Mouse (Mus musculus) heart, adult 8-10 months (tissue): ENCODE data around the gene Rft1. TPM values are rescaled to one million over a fixed set of nuclear protein-coding genes. Genes with fewer than 3 reads are reported as not detected.

Experiments used
- DNase-seq: peaks from one replicate; pipeline ENCODE4 v3.0.0; 2022; ENCODE audit warnings: low spot score
- total RNA-seq, 4 experiments: library from RNA; stranded (reverse); gene quantifications; 2 replicates each; pipeline ENCODE4 v1.2.4; 2022

The Rft1 gene
- total RNA-seq, 4 experiments from 2014 or later: 6.6 to 8.0 (median 7.4) TPM

DNA sequence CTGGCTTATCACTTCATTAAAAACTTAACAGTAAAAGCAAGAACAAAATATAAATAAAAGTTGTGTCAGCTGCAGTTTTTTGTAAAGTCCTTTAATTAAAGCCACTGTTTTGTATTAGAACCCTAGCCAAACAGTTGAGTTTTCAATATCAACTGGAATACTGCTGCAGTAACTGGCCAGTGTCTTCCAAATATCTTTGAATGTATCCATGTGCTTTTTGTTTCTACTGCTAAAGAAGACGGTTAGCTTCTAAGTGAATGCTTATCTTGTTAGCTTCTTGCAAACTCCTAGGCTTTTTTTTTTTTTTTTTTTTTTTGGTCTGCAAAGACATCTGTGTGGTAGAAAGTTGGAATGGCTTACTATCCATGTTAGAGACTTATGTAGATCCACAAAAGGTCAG, 65.4 kb downstream of the Rft1 start:
- DNase-seq: no peak

DNA sequence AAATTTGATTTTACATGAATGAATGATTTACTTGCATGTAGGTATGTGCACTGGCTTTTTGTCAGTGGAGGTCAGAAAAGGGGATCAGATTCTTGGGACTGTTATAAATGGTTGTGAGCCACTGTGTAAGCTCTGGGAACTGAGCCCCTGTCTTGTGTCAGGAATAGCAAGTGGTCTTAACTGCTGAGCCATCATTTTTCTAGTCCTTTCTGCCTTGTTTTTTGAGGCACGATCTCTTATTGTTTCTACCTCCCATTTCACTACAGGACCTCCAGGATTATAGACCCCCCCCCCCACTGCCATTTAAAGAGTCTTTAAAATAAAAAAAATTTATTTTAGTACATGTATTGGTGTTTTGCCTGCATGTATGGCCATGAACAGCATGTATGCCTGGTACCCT, 67.7 kb downstream of the Rft1 start:
- DNase-seq: no peak

DNA sequence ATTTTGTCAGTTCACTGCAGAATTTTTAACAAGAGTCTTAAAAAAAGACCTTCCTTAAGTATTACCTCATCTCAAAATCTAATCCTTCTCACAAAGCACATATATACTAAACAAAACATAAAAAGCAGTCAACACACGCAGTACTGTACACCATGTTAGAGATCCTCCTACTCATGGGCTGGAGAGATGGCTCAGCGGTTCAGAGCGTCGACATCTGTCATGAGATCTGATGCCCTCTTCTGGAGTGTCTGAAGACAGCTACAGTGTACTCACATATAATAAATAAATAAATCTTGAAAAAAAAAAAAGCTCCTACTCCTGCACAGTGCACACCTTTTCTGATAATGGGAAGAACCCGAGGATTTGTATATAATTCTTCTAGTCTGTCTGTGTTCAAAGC, 68.2 kb downstream of the Rft1 start:
- DNase-seq: no peak

DNA sequence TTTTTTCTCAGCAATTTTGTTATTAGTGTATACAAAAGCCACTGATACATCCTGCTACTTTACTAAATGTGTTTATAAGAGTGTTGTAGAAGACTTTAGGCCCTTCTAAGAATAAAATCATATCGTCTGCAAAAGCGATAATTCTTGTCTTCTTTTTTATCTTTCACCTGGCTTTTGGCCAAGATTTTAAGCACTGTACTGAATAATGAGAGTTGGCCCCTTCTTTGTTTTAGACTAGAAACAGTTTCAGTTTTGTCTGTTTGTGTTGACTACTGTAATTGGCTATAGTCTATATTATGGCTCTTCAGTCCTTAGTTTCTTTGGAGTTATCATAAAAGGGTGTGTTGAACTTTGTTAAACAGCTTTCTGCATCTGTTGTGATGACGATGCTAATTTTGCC, 77.7 kb downstream of the Rft1 start:
- DNase-seq: no peak

DNA sequence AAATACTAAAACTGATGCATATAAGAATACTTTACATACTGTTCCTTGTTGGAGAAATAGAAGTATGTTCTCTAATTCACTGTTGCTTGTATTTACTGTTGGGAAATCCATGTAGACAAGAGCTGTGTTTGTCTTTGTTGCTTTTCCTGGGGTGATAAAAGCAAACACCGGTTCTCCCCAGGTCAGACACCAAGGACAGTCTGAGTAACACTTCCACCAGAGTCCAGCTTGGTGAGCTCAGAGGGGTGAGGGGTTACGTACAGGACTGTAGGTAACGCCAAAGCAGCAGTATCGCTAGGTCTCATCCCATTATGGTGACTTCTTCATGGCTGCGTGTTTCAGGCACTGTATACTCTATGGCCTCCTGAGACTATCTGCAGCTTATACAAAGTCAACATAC, 80.5 kb downstream of the Rft1 start:
- DNase-seq: no peak

DNA sequence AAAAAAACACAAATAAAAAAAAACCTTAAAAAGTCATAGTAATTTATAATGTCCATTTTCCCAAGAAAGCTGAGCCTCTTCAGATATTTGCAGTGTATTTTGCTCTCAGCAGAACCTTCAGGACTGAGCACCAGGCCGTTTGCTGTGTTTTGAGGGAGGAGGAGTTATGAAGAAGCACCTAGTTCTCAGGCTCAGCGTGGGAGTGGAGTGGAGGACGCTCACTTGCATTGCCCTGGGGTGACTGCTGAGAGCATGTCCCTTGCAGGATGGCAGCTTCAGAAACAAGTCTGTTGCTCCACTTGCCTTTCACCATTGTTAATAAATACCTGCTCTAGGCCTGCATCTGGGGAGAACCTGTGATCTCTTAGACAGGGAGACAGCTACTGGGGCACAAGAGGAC, 81.7 kb downstream of the Rft1 start:
- DNase-seq: no peak

DNA sequence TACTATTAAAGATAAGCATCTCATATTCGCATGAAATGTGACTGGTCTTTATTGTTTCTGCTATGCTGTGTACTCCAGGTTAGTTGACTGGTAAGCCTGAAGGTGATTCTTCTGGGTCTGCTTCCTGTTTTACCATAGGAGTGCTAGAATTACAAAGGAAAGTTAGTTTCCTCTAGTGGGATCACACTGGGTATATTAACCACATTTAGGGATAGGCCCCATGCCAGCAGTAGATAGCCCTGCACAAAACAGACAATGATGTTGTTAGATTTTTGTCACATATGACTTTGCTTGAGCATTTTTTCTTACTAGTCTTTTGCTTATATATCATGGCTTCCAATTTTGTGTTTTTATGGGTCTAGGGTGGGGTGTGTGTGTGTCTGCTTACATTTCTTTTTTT, 82.3 kb downstream of the Rft1 start:
- DNase-seq: no peak

Other genes starting within 250 kb of the Rft1 start
- 10 to 100 TPM in 2 of 4 experiments, 1 to 10 TPM in 2; 9.0 to 11.3 (median 10.5) TPM for gene Dcp1a, start 174.8 kb upstream of the Rft1 start, total RNA-seq
- 1 to 10 TPM; 1.9 to 2.8 (median 2.4) TPM for gene Cacna1d, start 162.9 kb upstream of the Rft1 start, total RNA-seq
- 10 to 100 TPM; 21.4 to 28.7 (median 28.1) TPM for gene Tkt, start 106.0 kb upstream of the Rft1 start, total RNA-seq
- 10 to 100 TPM in 3 of 4 experiments, 1 to 10 TPM in 1; 7.1 to 13.4 (median 11.6) TPM for gene Prkcd, start 28.1 kb upstream of the Rft1 start, total RNA-seq
- gene Sfmbt1, start 60.5 kb downstream of the Rft1 start, total RNA-seq: 10 to 100 TPM; 13.1 to 14.1 (median 13.3) TPM
- gene Tmem110, start 171.2 kb downstream of the Rft1 start, total RNA-seq: 10 to 100 TPM in 2 of 4 experiments, 1 to 10 TPM in 2; 6.6 to 11.0 (median 10.0) TPM
- 10 to 100 TPM; 10.3 to 13.7 (median 12.1) TPM for gene Mustn1, start 224.8 kb downstream of the Rft1 start, total RNA-seq
- gene Itih4, start 232.1 kb downstream of the Rft1 start, total RNA-seq: 1 to 10 TPM; 3.1 to 5.7 (median 4.7) TPM